ENCODE assay signal across 11 mouse cellular contexts in genomic region chr17:46619683-46620357, GRCm38 (mm10). TPM values are rescaled to one million over a fixed set of nuclear protein-coding genes. Genes with fewer than 3 reads are reported as not detected.
DNase-seq lines count a peak whose midpoint lies in the region; ATAC-seq lines count a peak whose summit lies in the region.
"Had no signal": no experiment of that assay in that cellular context is flagged by ENCODE, and none has a peak within 500 bp of the region (broad histone marks: within the 10 kb centered on the region; RNA-seq: fewer than 3 reads in every experiment).

No protein-coding gene starts in this region.

- H3K9ac ChIP-seq in kidney, embryonic 16.5 days (replicated peaks; ENCODE audit: low read length): peak overlapping the region; percentile 70
- H3K9ac ChIP-seq in embryonic facial prominence, embryonic 13.5 days: peak overlapping the region; percentile 66
- H3K9ac ChIP-seq in hindbrain, embryonic 16.5 days (ENCODE audit: low read depth, low read length): peak overlapping the region; percentile 56
- H3K9ac ChIP-seq in neural tube, embryonic 12.5 days: 0 out of 2 replicates have a peak overlapping the region, but pooled peaks have one; percentile 26

- no peaks in the 10 kb centered on the region for H3K9me3 ChIP-seq in kidney, embryonic 16.5 days (ENCODE audit: low read length)
- H3K9me3 ChIP-seq in embryonic facial prominence, embryonic 13.5 days: no peaks in the 10 kb centered on the region
- H3K9me3 ChIP-seq in hindbrain, embryonic 16.5 days (ENCODE audit: control insufficient read depth, low read length): no peaks in the 10 kb centered on the region
- H3K9me3 ChIP-seq in neural tube, embryonic 12.5 days: no peaks in the 10 kb centered on the region

- H3K27ac ChIP-seq in kidney, embryonic 16.5 days (ENCODE audit: low read length): peak overlapping the region; percentile 99
- peak overlapping the region; percentile 99 for H3K27ac ChIP-seq in embryonic facial prominence, embryonic 13.5 days
- H3K27ac ChIP-seq in hindbrain, embryonic 16.5 days (ENCODE audit: low read depth, low read length): peak overlapping the region; percentile 12
- H3K27ac ChIP-seq in neural tube, embryonic 12.5 days: no peak overlapping the region
- H3K27ac ChIP-seq: macrophage had no signal

- WGBS in kidney, embryonic 16.5 days: 17% methylated on average over 16 of the region's 16 CpGs
- 15% methylated on average over 16 of the region's 16 CpGs for WGBS in embryonic facial prominence, embryonic 13.5 days
- WGBS in hindbrain, embryonic 16.5 days: 30% methylated on average over 16 of the region's 16 CpGs
- WGBS in neural tube, embryonic 12.5 days: 18% methylated on average over 16 of the region's 16 CpGs

- H3K36me3 ChIP-seq in kidney, embryonic 16.5 days (ENCODE audit: insufficient read depth, low read length): no peaks in the 10 kb centered on the region
- no peaks in the 10 kb centered on the region for H3K36me3 ChIP-seq in embryonic facial prominence, embryonic 13.5 days
- no peaks in the 10 kb centered on the region for H3K36me3 ChIP-seq in hindbrain, embryonic 16.5 days (ENCODE audit: control insufficient read depth, insufficient read depth, low read length)
- no peaks in the 10 kb centered on the region for H3K36me3 ChIP-seq in neural tube, embryonic 12.5 days

- no peaks in the 10 kb centered on the region for H3K27me3 ChIP-seq in kidney, embryonic 16.5 days (ENCODE audit: insufficient read depth, low read length)
- no peaks in the 10 kb centered on the region for H3K27me3 ChIP-seq in embryonic facial prominence, embryonic 13.5 days
- H3K27me3 ChIP-seq in hindbrain, embryonic 16.5 days (replicated peaks; ENCODE audit: control insufficient read depth, insufficient read depth, low read length): no peaks in the 10 kb centered on the region
- no peaks in the 10 kb centered on the region for H3K27me3 ChIP-seq in neural tube, embryonic 12.5 days (replicated peaks)

- H3K4me2 ChIP-seq in kidney, embryonic 16.5 days (replicated peaks; ENCODE audit: low read depth, low read length): peak overlapping the region; percentile 50
- H3K4me2 ChIP-seq in embryonic facial prominence, embryonic 13.5 days: peak overlapping the region; percentile 55
- peak overlapping the region; percentile 28; the same call in 1 of the 2 replicates for H3K4me2 ChIP-seq in hindbrain, embryonic 16.5 days (ENCODE audit: low read length)
- H3K4me2 ChIP-seq in neural tube, embryonic 12.5 days (replicated peaks): peak overlapping the region; percentile 39

- no peak for DNase-seq in kidney, postnatal 14 days
- no peak for DNase-seq in Muller cell, postnatal 12 days (ENCODE audit: inconsistent ontology term)
- no peak for DNase-seq in cerebellum, adult 9-10 months
- DNase-seq: kidney, postnatal 36 days; right cerebral cortex, postnatal 4 days had no signal

- ATAC-seq in kidney, embryonic 16.5 days (ENCODE audit: low FRiP score, low TSS enrichment): no peak
- ATAC-seq in embryonic facial prominence, embryonic 13.5 days (ENCODE audit: insufficient number of reproducible peaks, insufficient read depth, low FRiP score, low TSS enrichment, low read depth): no peak
- ATAC-seq in hindbrain, embryonic 16.5 days: no peak
- ATAC-seq in neural tube, embryonic 12.5 days (ENCODE audit: low FRiP score, low read depth): no peak
- ATAC-seq in megakaryocyte-erythroid progenitor cell, adult 5-6 weeks (replicated peaks; ENCODE audit: low FRiP score, low TSS enrichment, poor library complexity, severe bottlenecking): no peak

- peaks cover 98% of the 10 kb centered on the region for H3K4me1 ChIP-seq in kidney, embryonic 16.5 days (ENCODE audit: insufficient read depth, low read length)
- peaks cover 96% of the 10 kb centered on the region for H3K4me1 ChIP-seq in embryonic facial prominence, embryonic 13.5 days
- H3K4me1 ChIP-seq in hindbrain, embryonic 16.5 days (ENCODE audit: control insufficient read depth, insufficient read depth, low read depth, low read length): peaks cover 36% of the 10 kb centered on the region
- H3K4me1 ChIP-seq in neural tube, embryonic 12.5 days: peaks cover 78% of the 10 kb centered on the region

- 0 out of 2 replicates have a peak overlapping the region, but pooled peaks have one; percentile 16 for H3K4me3 ChIP-seq in kidney, embryonic 16.5 days (ENCODE audit: low read length)
- H3K4me3 ChIP-seq in embryonic facial prominence, embryonic 13.5 days: peak overlapping the region; percentile 27
- no peak overlapping the region for H3K4me3 ChIP-seq in hindbrain, embryonic 16.5 days (ENCODE audit: low read length)
- no peak overlapping the region for H3K4me3 ChIP-seq in neural tube, embryonic 12.5 days

RNA-seq across cellular contexts. Expression of gene Ptk7, which starts 9.5 kb away (rescaled TPM):
- 153 and 157 TPM in 2 replicates for polyA plus RNA-seq in kidney, embryonic 16.5 days (2015; fragmentation: Nextera tagmentation; extraction: Ambion mirVana)
- polyA plus RNA-seq in embryonic facial prominence, embryonic 13.5 days (2015; fragmentation: Nextera tagmentation; extraction: Ambion mirVana): 148 and 149 TPM in 2 replicates
- 25.9 and 36.1 TPM in 2 replicates for polyA plus RNA-seq in hindbrain, embryonic 16.5 days (2015; fragmentation: Nextera tagmentation; extraction: Ambion mirVana)
- 68.3 and 69.7 TPM in 2 replicates for polyA plus RNA-seq in neural tube, embryonic 12.5 days (2016; fragmentation: Nextera tagmentation; extraction: Ambion mirVana)
- total RNA-seq in megakaryocyte-erythroid progenitor cell, adult 5-6 weeks (2014; fragmentation: Nextera tagmentation): 0.12 and 0.20 TPM in 2 replicates
- 0.14 and 0.53 TPM in 2 replicates for total RNA-seq in megakaryocyte-erythroid progenitor cell, adult 5-6 weeks (2017)

RNA-seq across cellular contexts. Expression of gene Klc4, which starts 26.0 kb away (rescaled TPM):
- polyA plus RNA-seq in kidney, embryonic 16.5 days (2015; fragmentation: Nextera tagmentation; extraction: Ambion mirVana): 49.7 and 58.0 TPM in 2 replicates
- polyA plus RNA-seq in embryonic facial prominence, embryonic 13.5 days (2015; fragmentation: Nextera tagmentation; extraction: Ambion mirVana): 21.8 and 26.3 TPM in 2 replicates
- 32.3 and 34.1 TPM in 2 replicates for polyA plus RNA-seq in hindbrain, embryonic 16.5 days (2015; fragmentation: Nextera tagmentation; extraction: Ambion mirVana)
- 45.2 and 47.4 TPM in 2 replicates for polyA plus RNA-seq in neural tube, embryonic 12.5 days (2016; fragmentation: Nextera tagmentation; extraction: Ambion mirVana)
- 5.8 and 6.9 TPM in 2 replicates for total RNA-seq in megakaryocyte-erythroid progenitor cell, adult 5-6 weeks (2014; fragmentation: Nextera tagmentation)
- total RNA-seq in megakaryocyte-erythroid progenitor cell, adult 5-6 weeks (2017): 5.6 and 5.9 TPM in 2 replicates

RNA-seq across cellular contexts. Expression of gene Mrpl2, which starts 26.2 kb away (rescaled TPM):
- 118 and 123 TPM in 2 replicates for polyA plus RNA-seq in kidney, embryonic 16.5 days (2015; fragmentation: Nextera tagmentation; extraction: Ambion mirVana)
- polyA plus RNA-seq in embryonic facial prominence, embryonic 13.5 days (2015; fragmentation: Nextera tagmentation; extraction: Ambion mirVana): 92.7 and 95.4 TPM in 2 replicates
- polyA plus RNA-seq in hindbrain, embryonic 16.5 days (2015; fragmentation: Nextera tagmentation; extraction: Ambion mirVana): 64.5 and 73.7 TPM in 2 replicates
- polyA plus RNA-seq in neural tube, embryonic 12.5 days (2016; fragmentation: Nextera tagmentation; extraction: Ambion mirVana): 76.9 and 86.9 TPM in 2 replicates
- total RNA-seq in megakaryocyte-erythroid progenitor cell, adult 5-6 weeks (2014; fragmentation: Nextera tagmentation): 74.7 and 190 TPM in 2 replicates
- total RNA-seq in megakaryocyte-erythroid progenitor cell, adult 5-6 weeks (2017): 82.2 and 97.0 TPM in 2 replicates

RNA-seq across cellular contexts. Expression of gene Cul7, which starts 30.3 kb away (rescaled TPM):
- 62.2 and 68.2 TPM in 2 replicates for polyA plus RNA-seq in kidney, embryonic 16.5 days (2015; fragmentation: Nextera tagmentation; extraction: Ambion mirVana)
- 57.4 and 64.1 TPM in 2 replicates for polyA plus RNA-seq in embryonic facial prominence, embryonic 13.5 days (2015; fragmentation: Nextera tagmentation; extraction: Ambion mirVana)
- polyA plus RNA-seq in hindbrain, embryonic 16.5 days (2015; fragmentation: Nextera tagmentation; extraction: Ambion mirVana): 39.9 and 45.4 TPM in 2 replicates
- polyA plus RNA-seq in neural tube, embryonic 12.5 days (2016; fragmentation: Nextera tagmentation; extraction: Ambion mirVana): 42.0 and 45.2 TPM in 2 replicates
- 11.2 and 12.6 TPM in 2 replicates for total RNA-seq in megakaryocyte-erythroid progenitor cell, adult 5-6 weeks (2014; fragmentation: Nextera tagmentation)
- 6.6 and 12.6 TPM in 2 replicates for total RNA-seq in megakaryocyte-erythroid progenitor cell, adult 5-6 weeks (2017)

RNA-seq across cellular contexts. Expression of gene Rrp36, which starts 54.3 kb away (rescaled TPM):
- 69.2 and 69.6 TPM in 2 replicates for polyA plus RNA-seq in kidney, embryonic 16.5 days (2015; fragmentation: Nextera tagmentation; extraction: Ambion mirVana)
- polyA plus RNA-seq in embryonic facial prominence, embryonic 13.5 days (2015; fragmentation: Nextera tagmentation; extraction: Ambion mirVana): 72.3 and 75.6 TPM in 2 replicates
- 51.4 and 54.8 TPM in 2 replicates for polyA plus RNA-seq in hindbrain, embryonic 16.5 days (2015; fragmentation: Nextera tagmentation; extraction: Ambion mirVana)
- polyA plus RNA-seq in neural tube, embryonic 12.5 days (2016; fragmentation: Nextera tagmentation; extraction: Ambion mirVana): 52.1 and 54.1 TPM in 2 replicates
- 16.1 and 23.4 TPM in 2 replicates for total RNA-seq in megakaryocyte-erythroid progenitor cell, adult 5-6 weeks (2014; fragmentation: Nextera tagmentation)
- total RNA-seq in megakaryocyte-erythroid progenitor cell, adult 5-6 weeks (2017): 60.4 and 64.8 TPM in 2 replicates

Comparison
In these comparisons a context has a peak if more than half of its experiments do, and no peak if none do; other contexts are left out.
1. H3K4me3 ChIP-seq: peak in kidney, embryonic 16.5 days (single experiment) and embryonic facial prominence, embryonic 13.5 days (single experiment); none in hindbrain, embryonic 16.5 days (single experiment) and neural tube, embryonic 12.5 days (single experiment).
2. Peak in every context shown above with its lines, with median percentiles within 50 percentile points of each other: H3K4me2 ChIP-seq and H3K9ac ChIP-seq.